Mouse (Mus musculus): Measurements from ENCODE around the gene Chd5.

The Chd5 gene

GRCm38 (mm10) chr4:152353886-152354637 is 15.6 kb downstream of the Chd5 start:
- no peak for DNase-seq (ENCODE audit: low read depth)

- no peak for DNase-seq (ENCODE audit: low read depth)
Measured at GRCm38 (mm10) chr4:152355672-152356071, 17.2 kb downstream of the Chd5 start.

DNA sequence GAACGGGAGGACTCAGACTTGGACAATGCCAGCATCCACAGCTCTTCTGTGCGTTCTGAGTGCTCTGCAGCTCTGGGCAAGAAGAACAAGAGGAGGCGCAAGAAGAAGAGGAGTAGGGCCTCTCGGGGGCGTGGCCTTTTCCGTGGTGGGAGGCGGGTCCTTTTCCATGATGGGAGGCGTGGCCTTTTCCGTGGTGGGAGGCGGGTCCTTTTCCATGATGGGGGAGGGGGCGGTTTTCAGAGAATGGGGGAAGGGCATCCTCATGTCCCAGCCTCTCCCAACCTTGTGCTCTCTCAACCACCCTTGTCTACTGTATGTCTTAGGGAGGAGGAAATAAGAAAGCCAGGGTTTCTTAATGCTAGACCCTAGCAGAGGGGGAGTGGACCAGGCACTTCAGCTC is 21.2 kb downstream of the Chd5 start:
- DNase-seq (ENCODE audit: low read depth): no peak

DNA sequence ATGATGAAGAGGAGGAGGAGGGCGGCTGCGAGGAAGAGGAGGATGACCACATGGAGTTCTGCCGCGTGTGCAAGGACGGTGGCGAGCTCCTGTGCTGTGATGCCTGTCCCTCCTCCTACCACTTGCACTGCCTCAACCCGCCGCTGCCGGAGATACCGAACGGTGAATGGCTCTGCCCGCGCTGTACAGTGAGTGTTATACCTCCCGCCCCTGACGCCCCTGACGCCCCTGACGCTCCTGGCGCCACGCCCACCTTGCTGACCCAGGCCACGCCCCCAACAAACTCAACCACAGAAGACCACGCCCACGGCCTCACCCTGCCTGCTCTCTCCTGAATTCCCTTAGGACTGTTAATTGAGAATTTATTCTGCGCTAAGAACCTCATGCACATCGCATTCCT is 22.4 kb downstream of the Chd5 start:
- peak; percentile 45 for DNase-seq (ENCODE audit: low read depth)

DNA sequence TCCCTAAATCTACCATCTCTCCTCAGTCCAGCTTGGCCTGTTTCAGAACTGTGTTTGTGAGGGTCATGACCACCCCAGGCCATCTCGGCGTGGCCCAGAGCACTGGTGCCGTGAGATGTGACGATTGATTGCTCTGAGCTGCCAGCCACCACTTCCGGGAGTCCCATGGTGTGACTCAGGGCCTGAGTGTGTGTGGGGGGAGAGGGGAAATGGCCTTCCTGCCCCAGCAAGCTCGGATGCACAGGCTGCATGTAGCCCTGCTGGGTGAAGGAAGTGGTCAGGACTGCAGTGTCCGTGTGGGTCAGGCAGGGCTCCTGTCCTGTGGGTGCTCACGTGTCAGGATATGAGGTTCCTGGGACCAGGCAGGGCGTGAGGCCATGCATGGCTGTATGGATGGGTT is 23.7 kb downstream of the Chd5 start:
- DNase-seq (ENCODE audit: low read depth): peak; percentile 38

- no peak for DNase-seq (ENCODE audit: low read depth)
Measured at GRCm38 (mm10) chr4:152365228-152365627, 26.8 kb downstream of the Chd5 start.

GRCm38 (mm10) chr4:152382528-152383252 is 44.2 kb downstream of the Chd5 start:
- DNase-seq (ENCODE audit: low read depth): no peak

DNA sequence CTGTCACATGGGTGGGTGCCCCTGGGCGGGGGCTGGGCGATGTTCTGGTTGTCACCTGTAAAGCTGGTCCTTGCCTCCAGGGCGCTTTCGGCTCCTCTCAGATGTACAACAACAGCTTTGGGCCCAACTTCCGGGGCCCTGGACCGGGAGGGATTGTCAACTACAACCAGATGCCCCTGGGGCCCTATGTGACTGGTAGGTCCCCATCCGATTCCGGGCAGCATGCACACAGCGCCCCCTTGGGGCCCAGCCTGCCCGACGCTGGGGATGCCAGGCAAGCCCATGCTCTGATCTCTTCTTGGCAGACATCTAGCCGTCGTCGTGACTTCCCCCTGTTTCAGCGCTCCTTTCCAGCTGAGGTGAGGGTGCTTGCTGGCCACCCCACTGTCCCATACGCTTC is 47.2 kb downstream of the Chd5 start:
- peak; percentile 42 for DNase-seq (ENCODE audit: low read depth)

DNA sequence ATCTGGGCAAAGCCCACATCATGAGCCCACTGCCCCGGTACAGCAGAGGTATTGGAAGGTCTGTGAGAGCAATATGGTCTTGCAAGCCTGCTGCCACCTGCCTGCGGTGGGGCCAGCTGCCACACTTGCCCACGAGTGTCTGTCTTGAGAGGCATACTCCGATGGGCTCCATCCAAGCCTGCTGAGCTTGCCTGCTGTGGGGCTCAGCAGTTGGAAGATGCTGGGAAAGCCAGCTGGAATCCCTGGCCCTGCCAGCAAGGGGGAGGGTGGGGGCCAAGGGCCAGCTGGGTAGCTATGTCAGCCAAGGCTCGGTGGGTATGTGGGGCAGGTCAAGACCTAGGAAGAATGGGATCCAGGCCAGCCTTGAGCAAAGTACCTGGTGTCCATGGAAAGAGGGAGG is 53.7 kb downstream of the Chd5 start:
- no peak for DNase-seq (ENCODE audit: low read depth)

DNA sequence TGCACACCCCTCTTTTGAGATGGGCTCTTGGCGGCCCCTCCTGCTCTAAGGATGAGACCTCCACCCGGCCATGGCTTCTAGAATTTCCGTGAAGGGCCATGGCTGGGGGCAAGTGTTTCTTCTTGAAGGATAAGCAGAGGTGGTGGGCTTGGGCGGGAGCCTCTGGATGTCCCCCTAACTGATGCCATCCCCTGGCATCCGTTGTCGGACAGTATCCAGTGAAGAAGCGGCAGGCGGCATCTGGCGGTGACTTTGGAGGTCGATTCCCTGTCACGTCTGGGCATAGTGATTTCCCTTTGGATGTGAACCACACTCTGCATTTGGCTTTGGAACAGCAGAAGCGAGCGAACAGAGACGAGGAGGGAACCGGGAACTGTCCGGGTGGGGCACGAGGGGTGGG is 54.2 kb downstream of the Chd5 start:
- no peak for DNase-seq (ENCODE audit: low read depth)

- DNase-seq (ENCODE audit: low read depth): no peak
Measured at GRCm38 (mm10) chr4:152398926-152399325, 60.5 kb downstream of the Chd5 start.

GRCm38 (mm10) chr4:152405143-152405542 is 66.7 kb downstream of the Chd5 start:
- no peak for DNase-seq (ENCODE audit: low read depth)

GRCm38 (mm10) chr4:152405671-152406201 is 67.3 kb downstream of the Chd5 start:
- DNase-seq (ENCODE audit: low read depth): no peak

DNA sequence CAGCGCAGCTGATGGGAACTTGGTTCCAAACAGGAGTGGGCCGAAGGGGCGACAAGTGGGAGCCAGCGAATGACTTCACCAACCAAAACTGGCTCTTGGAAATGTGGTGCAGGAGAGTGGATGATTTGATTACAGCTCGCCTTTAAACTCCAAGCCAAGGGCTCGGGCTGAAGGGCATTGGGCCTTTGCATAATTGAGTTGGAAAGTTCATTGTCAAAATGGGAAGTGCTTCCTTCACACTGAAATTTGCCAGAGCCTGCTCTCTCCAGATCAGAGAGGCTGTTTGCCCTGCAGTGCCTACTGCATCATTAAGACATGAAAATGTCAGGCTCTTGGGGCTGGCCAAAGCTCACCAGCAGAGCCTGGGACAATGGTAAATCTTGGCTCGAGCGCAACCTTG is 68.1 kb downstream of the Chd5 start:
- DNase-seq (ENCODE audit: low read depth): no peak

- no peak for DNase-seq (ENCODE audit: low read depth)
Measured at GRCm38 (mm10) chr4:152410961-152411360, 72.5 kb downstream of the Chd5 start.

- no peak for DNase-seq (ENCODE audit: low read depth)
Measured at GRCm38 (mm10) chr4:152412524-152413080, 74.2 kb downstream of the Chd5 start.

- DNase-seq (ENCODE audit: low read depth): no peak
Measured at GRCm38 (mm10) chr4:152418229-152419060, 80.0 kb downstream of the Chd5 start.

DNA sequence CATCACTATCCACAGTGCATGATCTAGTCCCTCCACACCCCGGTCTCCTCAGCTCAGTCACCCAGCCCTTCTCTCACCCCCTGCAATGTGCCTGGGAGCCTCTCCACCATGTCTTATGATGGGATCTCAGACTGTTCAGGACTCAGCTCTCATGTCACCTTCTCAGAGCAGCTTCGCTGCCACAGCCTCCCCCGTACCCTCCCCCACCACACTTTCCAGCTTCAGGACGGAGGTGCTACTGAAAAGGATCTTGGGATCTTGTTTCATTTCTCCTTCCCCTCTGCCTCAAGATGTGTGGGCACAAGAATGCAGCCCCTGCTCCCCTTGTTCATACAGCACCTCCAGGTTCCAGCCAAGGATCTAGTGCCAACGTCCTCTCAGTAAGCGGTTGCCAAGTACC is 85.1 kb downstream of the Chd5 start:
- DNase-seq (ENCODE audit: low read depth): no peak

- peak; percentile 39 for DNase-seq (ENCODE audit: low read depth)
Measured at GRCm38 (mm10) chr4:152424341-152424740, 85.9 kb downstream of the Chd5 start.

DNA sequence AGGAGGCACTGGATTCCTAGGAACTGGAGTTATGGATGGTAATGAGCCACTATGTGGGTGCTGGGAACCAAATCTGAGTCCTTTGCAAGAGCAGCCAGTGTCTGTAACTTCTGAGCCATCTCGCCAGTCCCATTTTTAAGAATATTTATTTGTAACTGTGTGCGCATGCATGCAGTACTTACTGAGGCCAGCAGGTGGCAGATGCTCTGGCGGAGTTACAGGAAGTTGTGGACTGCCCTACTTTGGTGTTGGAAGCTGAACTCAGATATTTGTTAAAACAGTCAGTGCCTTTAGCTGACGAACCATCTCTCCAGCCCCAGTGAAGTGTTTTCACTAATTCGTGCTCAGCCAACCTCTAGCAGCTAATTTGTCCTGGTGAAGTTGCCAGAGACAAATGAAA is 86.5 kb downstream of the Chd5 start:
- peak; percentile 77 for DNase-seq (ENCODE audit: low read depth)

- no peak for DNase-seq (ENCODE audit: low read depth)
Measured at GRCm38 (mm10) chr4:152428259-152428658, 89.8 kb downstream of the Chd5 start.

DNA sequence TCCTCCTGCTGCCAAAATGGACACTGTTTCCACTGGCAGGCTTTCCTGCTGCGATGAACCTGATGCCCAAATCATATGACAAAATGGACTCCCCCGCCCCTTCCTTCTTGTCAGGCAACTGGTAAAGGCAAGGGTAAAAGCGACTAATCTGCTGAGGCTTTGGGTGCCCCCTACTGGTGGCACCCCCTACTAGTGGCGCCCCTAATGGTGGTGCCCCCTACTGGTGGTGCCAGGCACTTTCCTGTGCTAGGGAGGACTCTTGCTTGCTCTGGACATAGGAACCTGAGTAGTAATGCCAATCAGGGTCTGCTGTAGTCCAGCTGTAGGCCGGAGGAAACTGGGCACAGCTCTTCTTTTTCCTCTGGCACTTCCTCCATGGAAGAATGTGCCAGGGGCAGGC is 93.9 kb downstream of the Chd5 start:
- DNase-seq (ENCODE audit: low read depth): peak; percentile 72
